Mouse (Mus musculus) A20 (cell line): ENCODE results near the gene Mansc4.

ENCODE experiments used
- DNase-seq: peaks from one replicate; pipeline ENCODE4 v3.0.0-alpha.2; 2011; ENCODE audit warnings: low read depth, low spot score

Gene Mansc4

GRCm38 (mm10) chr6:147079919-147080318, 6.9 kb downstream of the Mansc4 start:
- DNase-seq = no peak

GRCm38 (mm10) chr6:147076878-147077277, 10.0 kb downstream of the Mansc4 start:
- DNase-seq = no peak

DNA sequence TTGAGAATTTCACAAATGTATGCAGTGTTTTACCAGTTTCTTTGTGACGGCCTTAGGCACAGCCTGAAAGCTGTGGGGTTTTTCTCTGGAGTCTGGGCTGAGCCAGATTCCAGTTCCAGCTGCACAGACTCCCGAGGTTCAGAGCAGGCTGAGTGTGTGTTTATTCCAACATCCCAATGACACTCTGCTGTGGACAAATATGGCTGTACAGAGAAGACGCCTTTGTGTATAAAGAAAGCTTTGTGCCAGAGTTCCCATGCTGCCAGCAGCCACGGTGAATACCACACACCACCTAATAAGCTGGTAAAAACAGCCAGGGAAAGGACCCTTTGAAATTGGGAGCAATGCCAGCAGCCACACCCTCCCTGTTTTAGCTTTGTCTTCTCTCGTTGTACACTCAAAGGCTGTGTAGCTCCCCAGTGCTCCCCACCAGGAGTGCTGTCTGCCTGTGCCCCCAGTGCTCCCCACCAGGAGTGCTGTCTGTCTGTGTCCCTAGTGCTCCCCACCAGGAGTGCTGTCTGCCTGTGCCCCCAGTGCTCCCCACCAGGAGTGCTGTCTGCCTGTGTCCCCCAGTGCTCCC, 10.9 kb downstream of the Mansc4 start:
- DNase-seq = no peak

- no peak for DNase-seq
Observed at GRCm38 (mm10) chr6:147064944-147065261, 21.9 kb downstream of the Mansc4 start.

DNA sequence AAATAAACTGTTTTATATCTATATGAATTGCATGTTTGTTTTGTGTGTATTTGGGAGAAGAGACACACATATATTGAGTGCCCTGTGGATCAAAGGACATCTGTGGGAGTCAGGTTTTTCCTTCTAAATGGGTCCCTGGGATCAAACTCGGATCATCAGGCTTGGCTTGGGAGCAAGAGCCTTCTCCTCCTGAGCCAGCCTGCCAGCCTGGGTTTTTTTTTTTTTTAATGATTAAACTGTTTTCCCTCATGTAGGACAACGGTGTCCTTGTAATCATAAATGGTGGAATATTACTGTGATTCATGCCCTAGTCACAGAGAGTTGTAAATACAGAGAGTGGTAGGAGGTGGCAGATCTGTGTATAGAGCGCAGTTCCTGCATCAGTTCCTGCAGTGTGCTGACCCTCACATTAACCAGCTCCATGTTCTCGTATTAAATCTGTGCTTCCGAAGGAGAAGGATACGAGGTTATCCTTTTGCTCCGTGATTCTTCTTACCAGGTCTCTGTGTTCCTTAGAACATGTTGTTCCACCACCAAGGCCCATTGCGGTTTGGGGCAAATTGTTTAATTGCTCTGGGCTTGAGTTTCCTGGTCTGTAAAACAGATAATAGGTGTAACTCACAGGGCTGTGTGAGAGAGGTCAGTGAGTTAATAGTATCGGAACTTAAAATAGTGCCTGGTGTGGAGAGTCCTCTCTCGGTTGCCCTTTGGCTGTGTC, 22.4 kb downstream of the Mansc4 start:
- no peak for DNase-seq

DNA sequence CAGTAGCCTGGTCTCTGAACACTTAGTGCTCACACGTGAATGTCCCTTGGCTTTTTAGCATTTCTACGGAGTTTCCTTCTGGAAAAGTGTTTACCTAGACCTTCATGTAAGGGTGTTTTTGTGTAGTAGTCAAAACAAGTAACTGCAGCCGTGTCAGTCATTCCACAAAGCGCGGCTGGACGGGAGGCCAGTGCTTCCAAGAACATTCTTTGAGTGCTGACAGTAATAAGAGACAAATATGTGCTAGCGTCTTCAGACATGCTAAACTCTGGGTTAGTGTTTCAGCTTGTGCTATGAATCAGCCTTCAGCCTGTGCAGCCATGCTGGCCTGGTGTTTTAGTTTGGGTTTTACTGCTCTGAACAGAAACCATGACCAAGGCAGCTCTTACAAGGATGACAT, 24.1 kb downstream of the Mansc4 start:
- DNase-seq = no peak

GRCm38 (mm10) chr6:147062034-147062433, 24.8 kb downstream of the Mansc4 start:
- DNase-seq = no peak

- peak; percentile 14 for DNase-seq
Observed at GRCm38 (mm10) chr6:147061630-147062029, 25.2 kb downstream of the Mansc4 start.

DNA sequence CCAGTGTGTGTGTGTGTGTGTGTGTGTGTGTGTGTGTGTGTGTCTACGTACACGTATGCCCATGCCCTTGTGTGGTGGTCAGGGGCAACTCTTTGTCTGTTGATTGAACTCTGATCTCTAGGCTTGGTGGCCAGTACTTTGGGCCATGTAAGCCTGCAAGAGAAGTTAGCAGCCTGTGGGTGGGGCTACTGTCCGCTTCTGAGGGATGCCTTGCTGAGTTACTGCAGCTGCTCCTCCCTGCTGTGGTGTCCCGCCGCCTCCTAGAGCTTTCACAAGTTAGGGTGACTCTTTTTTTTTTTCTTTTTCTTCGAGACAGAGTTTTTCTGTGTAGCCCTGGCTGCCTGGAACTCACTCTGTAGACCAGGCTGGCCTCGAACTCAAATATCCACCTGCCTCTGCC, 27.5 kb downstream of the Mansc4 start:
- no peak for DNase-seq

GRCm38 (mm10) chr6:147055374-147055977, 31.4 kb downstream of the Mansc4 start:
- no peak for DNase-seq

DNA sequence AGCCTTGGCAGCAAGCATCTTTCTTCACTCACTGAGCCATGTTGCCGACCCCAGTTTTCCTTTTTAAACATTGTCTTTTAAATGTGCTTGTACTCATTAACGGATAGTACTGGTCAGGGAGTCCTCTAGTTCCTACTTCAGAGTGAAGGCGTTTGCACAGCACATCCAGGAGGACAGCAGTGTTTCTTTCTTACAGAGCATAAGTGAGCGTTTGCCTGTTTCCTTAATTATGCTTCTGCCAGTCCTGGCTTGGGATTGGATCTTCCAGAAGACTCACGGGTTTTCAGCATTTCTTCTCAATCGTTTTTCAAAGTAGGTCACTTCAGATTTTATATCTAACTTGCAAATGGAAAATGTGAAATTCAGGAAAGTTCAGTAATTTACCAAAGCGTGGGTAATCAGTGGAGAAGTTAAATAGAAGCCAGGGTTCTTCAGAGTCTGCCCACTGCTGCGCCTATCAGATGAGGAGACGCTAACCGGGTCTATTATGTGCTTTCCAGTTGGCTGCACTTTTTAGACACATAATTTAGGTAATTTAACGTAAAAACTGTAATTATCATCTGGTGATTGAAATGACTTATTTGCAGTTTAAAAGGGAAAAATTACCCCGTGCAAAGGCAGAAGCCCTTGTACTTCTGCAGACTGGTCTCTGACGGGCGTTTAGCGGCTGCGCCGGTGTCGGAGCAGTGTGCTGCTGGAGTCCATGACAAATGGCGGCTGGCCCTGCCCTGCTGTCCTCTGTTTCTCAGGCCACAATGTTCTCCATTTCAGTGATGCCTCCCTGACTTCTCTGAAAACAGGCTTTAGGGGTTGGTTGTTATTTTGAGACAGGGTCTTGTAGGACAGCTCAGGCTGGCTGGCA, 32.8 kb downstream of the Mansc4 start:
- DNase-seq = no peak

- DNase-seq = no peak
Observed at GRCm38 (mm10) chr6:147052440-147052839, 34.4 kb downstream of the Mansc4 start.

DNA sequence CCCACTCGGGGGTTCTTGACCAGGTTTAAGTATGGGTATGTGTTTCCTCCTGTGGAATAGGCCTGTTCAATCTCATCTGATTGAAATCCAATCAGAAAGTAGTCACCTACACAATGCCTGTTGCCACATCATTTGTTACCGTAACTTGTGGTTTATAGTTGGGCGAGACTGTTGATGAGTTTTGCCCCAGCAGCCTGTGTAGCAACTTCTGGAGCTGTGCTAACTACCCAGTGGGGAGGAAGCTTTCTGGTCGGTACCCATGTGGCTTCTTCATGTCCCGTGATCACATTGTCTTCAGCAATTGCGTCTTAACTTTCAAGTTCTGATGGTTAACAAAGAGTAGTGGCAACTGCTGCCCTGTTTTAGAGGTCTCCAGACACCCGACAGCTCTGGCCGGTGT, 35.2 kb downstream of the Mansc4 start:
- no peak for DNase-seq

- no peak for DNase-seq
Observed at GRCm38 (mm10) chr6:147049239-147049805, 37.5 kb downstream of the Mansc4 start.

- DNase-seq = peak; percentile 44
Observed at GRCm38 (mm10) chr6:147043633-147044032, 43.2 kb downstream of the Mansc4 start.

DNA sequence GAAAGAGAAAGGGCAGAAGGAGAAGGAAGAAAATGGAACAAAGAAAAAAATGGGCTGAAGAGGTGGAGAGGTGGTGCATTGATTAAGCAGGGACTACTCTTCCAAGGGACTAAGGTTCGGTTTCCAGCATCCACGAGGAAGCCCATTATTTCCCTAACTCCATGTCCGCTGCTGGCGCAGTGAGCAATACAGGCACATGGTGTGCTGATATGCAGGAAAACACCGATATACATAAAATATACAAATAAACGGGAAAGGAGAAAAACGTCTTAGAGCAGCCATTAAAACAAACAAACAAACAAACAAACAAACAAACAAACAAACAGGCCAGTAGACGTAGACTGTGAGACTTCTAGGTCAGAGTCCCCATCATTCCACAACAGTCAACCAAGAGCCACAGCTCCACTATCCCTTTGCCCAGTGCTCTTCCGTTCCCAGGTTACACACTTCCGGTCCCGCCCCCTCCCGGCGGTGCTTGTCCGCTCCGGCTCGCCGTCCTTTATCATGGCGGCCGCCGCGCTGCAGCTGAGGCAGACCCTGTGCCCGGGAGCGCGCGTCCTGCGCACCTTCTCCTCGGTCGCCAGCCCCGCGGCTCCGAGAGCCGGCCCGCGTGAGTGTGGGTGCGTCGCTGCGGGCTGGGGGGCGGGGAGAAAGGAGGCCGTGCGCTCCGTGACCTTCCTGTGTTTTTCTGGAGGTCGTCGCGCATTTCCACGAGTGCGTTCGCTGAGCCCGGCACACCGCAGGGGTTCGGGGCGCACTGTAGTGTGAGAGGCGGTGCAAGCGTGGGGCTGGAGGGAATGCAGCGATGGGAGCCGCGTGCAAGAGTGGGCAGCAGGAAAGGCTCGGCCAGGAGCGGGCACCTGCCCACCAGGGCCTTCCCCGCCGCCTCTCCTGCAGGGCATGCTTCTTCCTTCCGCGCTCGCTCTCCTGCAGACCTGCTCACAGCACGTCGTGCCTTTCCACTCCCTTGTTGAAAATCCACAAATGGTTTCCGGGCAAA, 44.2 kb downstream of the Mansc4 start, which contains the start of gene Mrps35:
TSS of gene Mrps35 (plus strand) at position 474 of the 1,000 bp plus-strand sequence.
- peak; percentile 91 for DNase-seq

GRCm38 (mm10) chr6:147032303-147032925, 54.4 kb downstream of the Mansc4 start, which contains the start of gene Rep15:
Gene Rep15, plus strand, starts transcription at chr6:147032584.
- DNase-seq = no peak

DNA sequence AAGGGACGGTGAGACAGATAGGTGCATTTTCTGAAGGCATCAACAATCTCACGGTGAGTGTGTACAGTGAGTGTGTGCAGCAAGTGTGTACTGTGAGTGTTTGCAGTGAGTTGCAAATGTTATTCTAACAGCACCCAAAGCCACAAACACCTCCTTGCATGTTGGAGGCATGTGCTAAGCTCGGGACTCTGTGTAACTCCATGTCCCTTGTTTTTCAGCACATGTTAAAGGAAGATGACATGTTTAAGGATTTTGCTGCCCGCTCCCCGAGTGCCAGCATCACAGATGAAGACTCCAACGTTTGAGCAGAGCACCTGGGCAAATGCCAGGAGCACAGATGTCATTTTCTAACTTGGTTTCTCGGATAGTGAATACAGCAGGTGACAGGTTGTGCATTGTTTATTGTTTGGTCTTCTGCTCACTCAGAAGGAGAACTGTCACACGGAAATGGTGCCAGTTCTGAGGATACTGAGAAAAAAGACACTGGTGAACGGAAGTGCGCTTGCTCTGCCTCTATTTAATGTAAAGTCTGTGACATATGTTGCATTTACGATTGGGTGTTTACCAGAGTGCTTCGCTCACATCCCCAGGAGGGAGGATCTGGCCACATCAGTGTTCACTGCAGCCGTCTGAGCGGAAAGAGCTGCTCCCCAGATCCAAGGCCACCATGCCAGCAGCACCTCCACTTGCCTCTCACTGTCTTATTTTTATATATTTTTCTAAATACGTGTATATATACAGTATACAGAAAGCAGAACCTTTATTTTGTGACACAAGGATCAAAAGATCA, 56.5 kb downstream of the Mansc4 start:
- no peak for DNase-seq

- no peak for DNase-seq
Observed at GRCm38 (mm10) chr6:147029591-147029990, 57.2 kb downstream of the Mansc4 start.
